Mouse (Mus musculus): Measurements from ENCODE around the gene Col13a1. TPM values are rescaled to one million over a fixed set of nuclear protein-coding genes. Genes with fewer than 3 reads are reported as not detected.

Col13a1 gene
- total RNA-seq, 2 experiments from 2014 or later = not detected

Other genes with a start within 250 kb of the Col13a1 start
- gene H2afy2, start 195.0 kb downstream of the Col13a1 start, total RNA-seq (2015; ENCODE audit: low replicate concordance) = not detected in 2 replicates
- gene H2afy2, start 195.0 kb downstream of the Col13a1 start, total RNA-seq (2017; ENCODE audit: low replicate concordance) = not detected in 2 replicates
- gene Neurog3, start 154.0 kb upstream of the Col13a1 start, total RNA-seq (2015; ENCODE audit: low replicate concordance) = not detected in 2 replicates
- not detected in 2 replicates for gene Neurog3, start 154.0 kb upstream of the Col13a1 start, total RNA-seq (2017; ENCODE audit: low replicate concordance)
- gene Fam241b, start 164.8 kb upstream of the Col13a1 start, total RNA-seq (2015; ENCODE audit: low replicate concordance) = not detected in 2 replicates
- gene Fam241b, start 164.8 kb upstream of the Col13a1 start, total RNA-seq (2017; ENCODE audit: low replicate concordance) = not detected in 2 replicates

Measured in erythroid progenitor cell, adult 5-6 weeks (primary cell).